Mouse (Mus musculus): ENCODE data around the gene Vwa5b1.

- TF ChIP-seq CTCF (conservative IDR thresholded peaks at IDR 0.05; ENCODE audit: low read length) (no peak), NANOG (IDR thresholded peaks at IDR 0.05; ENCODE audit: borderline replicate concordance, low read length) (no peak)
Observed at GRCm38 (mm10) chr4:138635428-138636145, at the start of gene Vwa5b1.
